Mouse (Mus musculus): ENCODE results near the gene Pax6.

Gene Pax6

GRCm38 (mm10) chr2:105668271-105669270 is at the start of gene Pax6:
Gene Pax6, plus strand, starts transcription at chr2:105668900.
- 9% methylated on average over 44 of the region's 44 CpGs for WGBS

- WGBS, result 92% methylated on average over 2 of the region's 2 CpGs
Observed at GRCm38 (mm10) chr2:105648933-105649332, 19.8 kb upstream of the Pax6 start.

GRCm38 (mm10) chr2:105656456-105656855 is 12.2 kb upstream of the Pax6 start:
- 94% methylated on average over 8 of the region's 8 CpGs for WGBS

- 60% methylated on average over 9 of the region's 9 CpGs for WGBS
Observed at GRCm38 (mm10) chr2:105659350-105659749, 9.3 kb upstream of the Pax6 start.

GRCm38 (mm10) chr2:105659926-105660873 is 8.5 kb upstream of the Pax6 start:
- 11% methylated on average over 41 of the region's 41 CpGs for WGBS

- WGBS, result 6% methylated on average over 26 of the region's 26 CpGs
Observed at GRCm38 (mm10) chr2:105660874-105661622, 7.7 kb upstream of the Pax6 start.

GRCm38 (mm10) chr2:105661623-105662066 is 7.1 kb upstream of the Pax6 start:
- WGBS, result 4% methylated on average over 18 of the region's 18 CpGs

- WGBS, result 26% methylated on average over 16 of the region's 16 CpGs
Observed at GRCm38 (mm10) chr2:105662121-105662520, 6.6 kb upstream of the Pax6 start.

- WGBS, result 33% methylated on average over 7 of the region's 7 CpGs
Observed at GRCm38 (mm10) chr2:105662606-105663005, 6.1 kb upstream of the Pax6 start.

- 52% methylated on average over 10 of the region's 10 CpGs for WGBS
Observed at GRCm38 (mm10) chr2:105663101-105663511, 5.6 kb upstream of the Pax6 start.

- 48% methylated on average over 5 of the region's 5 CpGs for WGBS
Observed at GRCm38 (mm10) chr2:105664996-105665395, 3.7 kb upstream of the Pax6 start.

GRCm38 (mm10) chr2:105665491-105666250 is 3.0 kb upstream of the Pax6 start:
- WGBS, result 68% methylated on average over 5 of the region's 5 CpGs

GRCm38 (mm10) chr2:105666331-105666730 is 2.4 kb upstream of the Pax6 start:
- 67% methylated on average over 6 of the region's 6 CpGs for WGBS

- 38% methylated on average over 41 of the region's 41 CpGs for WGBS
Observed at GRCm38 (mm10) chr2:105666763-105667625, 1.7 kb upstream of the Pax6 start.

GRCm38 (mm10) chr2:105667626-105667950 is 1.1 kb upstream of the Pax6 start:
- 20% methylated on average over 11 of the region's 11 CpGs for WGBS

- 2% methylated on average over 35 of the region's 35 CpGs for WGBS
Observed at GRCm38 (mm10) chr2:105669371-105669861, 716 bp downstream of the Pax6 start.

GRCm38 (mm10) chr2:105669881-105670730 is 1.4 kb downstream of the Pax6 start:
- 16% methylated on average over 29 of the region's 29 CpGs for WGBS

- 30% methylated on average over 6 of the region's 6 CpGs for WGBS
Observed at GRCm38 (mm10) chr2:105670731-105671095, 2.0 kb downstream of the Pax6 start.
